Mouse (Mus musculus) heart, adult 8-10 months (tissue): ENCODE measurements around the gene Slc25a14. TPM values are rescaled to one million over a fixed set of nuclear protein-coding genes. Genes with fewer than 3 reads are reported as not detected.

ENCODE experiments used
- DNase-seq: peaks from one replicate; pipeline ENCODE4 v3.0.0; 2022; ENCODE audit warnings: low spot score
- total RNA-seq, 4 experiments: library from RNA; stranded (reverse); gene quantifications; 2 replicates each; pipeline ENCODE4 v1.2.4; 2022

Gene Slc25a14
- 1 to 10 TPM; 1.4 to 2.8 (median 2.2) TPM for total RNA-seq

DNA sequence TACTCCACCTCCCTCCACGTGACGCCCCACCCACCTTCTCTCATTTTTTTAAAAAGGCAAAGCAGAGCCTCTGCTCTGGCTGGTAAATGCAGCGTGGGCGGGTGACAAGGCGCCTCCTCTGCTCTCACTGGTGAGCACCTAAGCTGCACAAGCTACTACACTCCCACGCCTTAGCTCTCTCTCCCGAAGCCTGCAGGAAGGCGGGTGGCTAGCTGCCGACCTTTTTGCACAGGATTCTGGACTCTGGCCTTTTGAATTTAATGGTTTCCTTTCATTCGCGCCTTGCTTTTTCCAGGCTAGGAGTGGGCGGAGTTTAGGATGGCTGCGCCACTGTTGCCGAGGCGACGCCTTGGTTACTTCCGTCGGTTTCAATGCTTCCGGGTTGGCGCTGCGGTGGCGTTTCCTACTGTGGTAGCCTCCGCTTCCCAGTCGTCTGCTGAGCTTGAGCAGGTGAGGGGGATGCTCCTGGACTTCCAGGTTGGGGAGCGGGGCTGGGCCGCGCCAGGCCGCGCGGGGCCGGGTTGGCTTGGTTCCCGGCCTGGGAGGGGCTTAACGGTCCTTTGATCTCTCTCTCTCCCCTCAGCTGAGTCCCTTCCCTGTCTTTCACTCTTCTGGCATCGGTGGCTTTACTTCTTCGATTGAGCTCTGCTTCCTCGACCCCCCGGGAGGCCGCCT lies at the start of gene Slc25a14:
TSS of gene Slc25a14 (plus strand) at position 35 of the 675 bp plus-strand sequence.
- DNase-seq, result peak; percentile 79

DNA sequence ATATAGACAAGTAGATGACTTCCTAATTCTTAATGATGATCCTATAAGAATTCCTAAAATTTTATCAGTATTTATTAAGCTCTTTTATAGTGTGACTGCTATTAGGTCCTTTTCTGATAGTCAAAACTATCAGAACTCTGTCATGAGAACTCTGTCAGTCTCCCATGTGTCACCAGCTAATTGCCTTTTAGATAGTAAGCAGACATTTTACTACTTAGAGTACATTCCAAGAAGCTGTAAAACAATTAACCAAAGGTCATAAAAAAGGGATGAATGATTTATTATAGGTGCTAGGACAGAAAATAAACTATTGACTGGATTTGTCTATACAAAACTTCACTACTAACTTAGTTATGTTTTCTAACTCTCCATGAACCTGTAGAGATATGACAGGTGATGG lies 39.9 kb upstream of the Slc25a14 start:
- no peak for DNase-seq

GRCm38 (mm10) chrX:48593721-48594098 lies 29.5 kb upstream of the Slc25a14 start:
- DNase-seq, result no peak

DNA sequence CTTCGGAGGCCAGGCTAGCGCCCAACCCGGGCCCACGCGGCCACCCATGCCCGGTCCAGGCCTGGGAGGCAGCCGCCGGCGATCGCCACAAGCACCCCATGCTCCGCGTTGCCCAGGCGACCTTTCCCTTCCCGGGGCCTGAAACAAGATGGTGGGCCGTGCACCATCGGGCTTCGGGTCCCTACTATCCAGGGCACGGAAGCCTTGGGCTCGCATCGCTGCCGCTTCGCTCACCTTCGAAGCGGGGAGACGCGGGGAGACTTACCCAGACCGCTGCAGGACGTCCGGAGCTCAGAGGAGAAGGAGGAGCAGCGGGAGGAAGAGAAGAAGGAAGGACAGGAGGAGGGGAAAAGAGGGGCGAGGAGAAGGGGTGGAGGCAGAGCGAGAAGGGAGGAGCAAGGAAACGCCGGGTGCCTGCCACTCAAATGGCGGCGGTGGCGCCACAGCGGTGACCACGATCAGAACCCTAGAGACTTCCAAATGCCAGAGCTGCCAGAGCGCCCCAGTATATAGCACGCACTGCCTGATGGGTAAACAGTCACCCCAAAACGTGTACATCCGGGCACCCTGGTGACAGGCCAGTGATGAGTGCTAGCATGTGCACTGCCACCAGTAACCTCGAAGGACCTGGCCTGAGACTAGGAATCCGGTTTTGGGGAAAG lies 29.0 kb upstream of the Slc25a14 start, which contains the start of gene Zfp280c:
TSS of gene Zfp280c (minus strand) at position 406 of the 662 bp plus-strand sequence.
- peak; percentile 53 for DNase-seq

DNA sequence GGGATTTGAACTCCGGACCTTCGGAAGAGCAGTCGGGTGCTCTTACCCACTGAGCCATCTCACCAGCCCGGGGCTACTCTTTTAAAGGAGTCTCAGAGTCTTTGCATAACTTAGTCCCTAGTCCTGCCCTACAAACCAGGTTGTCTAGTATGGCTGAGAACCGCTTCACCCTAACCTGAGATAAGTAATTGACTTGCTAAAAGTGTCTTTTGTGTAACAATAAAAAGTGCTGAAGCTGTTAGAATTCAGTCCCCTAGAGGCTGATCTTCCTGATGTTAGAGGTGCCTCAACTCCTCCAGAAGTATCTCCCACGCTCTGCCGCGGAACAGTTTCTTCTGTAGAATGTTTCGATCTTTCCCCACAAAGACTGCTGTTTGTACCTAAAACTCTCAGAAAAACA lies 27.2 kb upstream of the Slc25a14 start:
- DNase-seq, result no peak

DNA sequence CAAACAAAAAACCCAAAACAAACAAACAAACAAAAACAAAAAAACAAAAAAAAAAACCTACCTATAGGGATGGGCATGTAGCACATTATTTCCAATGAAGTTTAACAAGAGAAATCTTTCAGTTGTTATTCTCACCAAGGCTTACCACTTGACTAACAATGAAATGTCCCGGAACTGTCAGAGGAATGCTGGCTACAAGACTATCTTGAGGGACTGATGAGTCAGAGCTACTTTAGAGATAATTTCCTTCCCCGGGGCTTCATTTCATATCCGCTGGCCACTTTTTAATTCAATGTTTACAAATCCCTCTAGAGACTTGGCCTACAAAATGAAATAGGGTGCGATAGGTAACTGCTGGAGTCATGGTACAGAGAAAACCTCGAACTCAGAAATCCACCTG lies 26.3 kb upstream of the Slc25a14 start:
- DNase-seq, result no peak

- DNase-seq, result no peak
These were observed 18.3 kb upstream of the Slc25a14 start for GRCm38 (mm10) chrX:48604872-48605271.

DNA sequence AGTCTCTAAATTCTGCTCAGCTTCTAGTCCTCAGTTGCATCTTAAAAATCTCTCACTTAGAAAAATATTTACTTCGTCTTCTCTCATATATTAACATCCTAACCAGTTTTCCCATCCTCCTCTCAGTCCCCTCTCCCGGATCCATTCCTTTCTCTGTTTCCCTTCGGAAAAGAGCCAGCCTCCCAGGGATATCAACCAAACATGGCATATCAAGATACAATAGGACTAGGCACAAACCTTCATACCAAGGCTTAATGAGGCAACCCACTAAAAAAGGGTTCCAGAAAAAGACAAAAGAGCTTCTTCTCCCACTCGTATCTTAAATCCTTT lies 199 bp upstream of the Slc25a14 start:
- no peak for DNase-seq

- DNase-seq, result no peak
These were observed 824 bp downstream of the Slc25a14 start for GRCm38 (mm10) chrX:48624054-48624420.

- DNase-seq, result no peak
These were observed 13.8 kb downstream of the Slc25a14 start for GRCm38 (mm10) chrX:48637032-48637431.

DNA sequence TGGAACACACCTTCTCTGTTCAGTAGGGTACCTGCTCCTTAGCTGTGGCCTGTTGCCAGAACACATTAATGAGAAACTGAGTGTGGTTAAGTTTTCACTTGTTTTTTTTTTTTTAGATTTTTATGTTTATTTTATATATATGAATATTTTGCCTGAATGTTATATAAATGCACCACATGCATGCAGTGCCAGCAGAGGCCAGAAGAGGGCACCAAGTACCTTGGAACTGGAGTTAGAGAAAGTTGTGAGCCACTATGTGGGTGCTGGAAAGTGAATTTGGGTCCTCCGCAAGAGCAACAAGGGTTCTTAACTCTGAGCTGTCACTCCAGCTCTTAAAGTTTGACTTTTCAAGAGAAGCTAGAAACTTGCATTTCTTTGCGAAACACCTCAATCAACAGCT lies 20.9 kb downstream of the Slc25a14 start:
- peak; percentile 4 for DNase-seq

DNA sequence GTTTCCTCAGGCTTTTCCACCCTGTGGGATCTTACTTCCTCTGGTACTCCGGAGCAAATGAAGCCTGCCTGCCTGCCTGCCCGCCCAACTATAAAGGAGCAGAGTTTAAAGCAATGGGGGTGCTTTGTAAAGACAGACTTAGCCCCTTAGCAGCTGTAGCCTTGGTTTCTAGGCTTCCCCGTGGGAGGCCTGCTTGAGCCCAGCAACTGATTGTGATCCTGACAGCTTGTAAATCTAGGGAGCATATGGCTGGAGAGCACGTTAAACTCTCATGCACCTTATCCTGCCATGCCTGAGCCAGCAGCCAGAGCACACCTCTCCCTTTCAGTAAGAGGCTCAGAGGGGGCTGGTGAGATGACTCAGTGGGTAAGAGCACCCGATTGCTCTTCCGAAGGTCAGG lies 43.6 kb downstream of the Slc25a14 start:
- DNase-seq, result no peak

DNA sequence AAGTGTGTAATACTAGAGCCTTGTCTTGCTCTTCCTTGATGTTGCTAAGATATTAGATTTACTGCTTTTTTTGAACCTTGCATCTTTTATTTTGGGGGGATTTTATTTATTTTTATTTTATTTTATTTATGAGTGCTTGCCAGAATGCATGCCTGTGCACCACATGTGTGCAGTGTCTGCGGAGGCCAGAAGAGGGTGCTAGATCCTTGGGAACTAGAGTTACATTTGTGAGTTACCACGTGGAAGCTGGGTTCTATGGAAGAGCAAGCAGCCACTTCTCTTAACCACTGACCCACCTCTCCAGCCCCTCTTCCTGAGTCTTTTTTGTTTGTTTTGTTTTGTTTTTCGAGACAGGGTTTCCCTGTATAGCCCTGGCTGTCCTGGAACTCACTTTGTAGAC lies 46.4 kb downstream of the Slc25a14 start:
- DNase-seq, result no peak

- no peak for DNase-seq
These were observed 48.5 kb downstream of the Slc25a14 start for GRCm38 (mm10) chrX:48671714-48672113.

- no peak for DNase-seq
These were observed 51.0 kb downstream of the Slc25a14 start, which contains the start of gene Gpr119 for GRCm38 (mm10) chrX:48674171-48674570. TSS of gene Gpr119 (minus strand) at chrX:48674478.

DNA sequence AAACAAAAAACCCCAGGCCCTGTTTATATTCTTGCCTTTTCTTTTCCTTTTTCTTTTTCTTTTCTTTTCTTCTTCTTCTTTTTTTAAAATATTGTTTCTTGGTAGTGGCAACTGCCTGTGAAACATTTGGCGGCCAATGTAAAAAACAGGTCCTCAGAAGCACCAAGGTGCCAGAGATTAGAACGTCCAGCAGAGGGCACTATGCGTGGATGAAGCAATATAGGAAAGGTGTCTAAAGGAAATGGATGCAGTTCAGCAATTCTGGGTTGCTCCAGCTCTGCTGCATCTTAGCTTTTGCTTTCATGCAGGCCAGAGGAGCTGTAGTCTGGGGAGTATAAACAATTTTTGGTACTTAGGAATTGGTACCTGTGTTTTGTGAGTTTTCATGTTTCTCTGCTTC lies 60.2 kb downstream of the Slc25a14 start:
- peak; percentile 10 for DNase-seq

- no peak for DNase-seq
These were observed 60.6 kb downstream of the Slc25a14 start for GRCm38 (mm10) chrX:48683857-48684256.

DNA sequence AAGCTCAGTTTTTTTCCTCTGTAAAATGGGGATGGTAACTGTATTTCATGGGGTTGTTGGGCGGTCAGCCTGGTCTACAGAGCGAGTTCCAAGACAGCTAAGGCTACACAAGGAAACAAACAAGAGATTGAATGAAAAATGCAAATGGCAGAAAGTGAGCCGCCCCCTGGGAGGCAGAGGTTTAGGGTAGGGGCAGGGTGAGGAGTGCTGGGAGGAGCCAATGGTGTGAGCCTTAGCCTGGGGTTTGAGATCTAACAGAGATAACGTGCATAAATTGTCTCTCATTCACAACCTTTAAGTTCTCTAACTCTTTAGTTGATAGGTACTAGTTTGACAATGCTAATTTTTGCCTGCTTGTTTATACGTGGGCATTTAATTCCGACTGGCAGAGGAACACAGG lies 71.2 kb downstream of the Slc25a14 start:
- DNase-seq, result no peak

- DNase-seq, result peak; percentile 81
These were observed 71.7 kb downstream of the Slc25a14 start, which contains the start of gene Rbmx2 for GRCm38 (mm10) chrX:48694864-48695371. TSS of gene Rbmx2 (plus strand) at chrX:48695004.

GRCm38 (mm10) chrX:48709701-48710100 lies 86.5 kb downstream of the Slc25a14 start:
- DNase-seq, result no peak
